Mouse (Mus musculus): Measurements from ENCODE around the gene Fut1. TPM values are rescaled to one million over a fixed set of nuclear protein-coding genes. Genes with fewer than 3 reads are reported as not detected.

Gene Fut1
- total and polyA plus RNA-seq, 2 experiments, result 0.15 TPM; not detected in 1

DNA sequence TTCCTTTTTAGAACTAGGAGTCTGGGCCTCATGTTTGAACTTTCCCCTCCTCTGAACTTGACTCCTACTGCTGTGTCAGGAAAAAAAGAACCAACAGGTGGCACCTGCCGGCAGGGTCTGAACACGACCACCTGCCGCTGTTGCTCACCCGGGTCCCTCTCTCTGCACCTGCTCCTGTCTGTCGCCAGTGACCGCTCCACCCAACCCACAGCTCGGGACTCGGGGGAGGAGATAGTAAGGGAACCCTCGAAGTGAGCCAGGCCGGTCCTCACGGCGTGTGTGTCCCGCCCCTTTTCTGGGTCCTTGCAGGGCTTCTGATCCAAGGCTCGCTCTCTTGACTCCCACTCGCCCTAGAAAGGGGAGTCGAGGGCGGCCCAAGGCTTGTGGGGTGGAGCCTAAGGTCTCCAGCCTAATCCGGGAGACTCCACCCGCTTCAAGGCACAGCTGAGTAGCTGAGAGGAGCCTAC is 22.5 kb downstream of the Fut1 start, which contains the start of gene Mamstr:
Mamstr (plus strand) TSS at position 417 of the 467 bp plus-strand sequence.
- Histone ChIP-seq H3K4me1 (ENCODE audit: control insufficient read depth, insufficient read depth, low read length) (0 out of 2 replicates have a peak, but pooled peaks cover 2% of the 10 kb centered on the region), H3K9ac (ENCODE audit: low read depth, low read length) (no peak within 1 kb of the TSS), H3K4me3 (ENCODE audit: insufficient read depth, low read depth, low read length) (no peak within 1 kb of the TSS), H3K79me2 (ENCODE audit: control insufficient read depth, insufficient read depth, low read length) (no peaks in the 10 kb centered on the region), H3K36me3 (ENCODE audit: control insufficient read depth, insufficient read depth, low read length) (peaks cover 2% of the 10 kb centered on the region; the same call in 1 of the 2 replicates), H3K27ac (replicated peaks; ENCODE audit: insufficient read depth, low read depth, low read length) (no peak within 1 kb of the TSS), H3K27me3 (ENCODE audit: control insufficient read depth, insufficient read depth, low read length) (peaks cover 3% of the 10 kb centered on the region; the same call in 1 of the 2 replicates)
- no peak for DNase-seq (ENCODE audit: extremely low read depth, low read depth, low spot score)
- 61% methylated on average over 19 of the region's 19 CpGs for WGBS
- TF ChIP-seq POLR2A (IDR thresholded peaks at IDR 0.05; ENCODE audit: extremely low read depth, insufficient read depth, low read length) (no peak), CTCF (IDR thresholded peaks at IDR 0.05; ENCODE audit: low read depth, low read length) (no peak)

DNA sequence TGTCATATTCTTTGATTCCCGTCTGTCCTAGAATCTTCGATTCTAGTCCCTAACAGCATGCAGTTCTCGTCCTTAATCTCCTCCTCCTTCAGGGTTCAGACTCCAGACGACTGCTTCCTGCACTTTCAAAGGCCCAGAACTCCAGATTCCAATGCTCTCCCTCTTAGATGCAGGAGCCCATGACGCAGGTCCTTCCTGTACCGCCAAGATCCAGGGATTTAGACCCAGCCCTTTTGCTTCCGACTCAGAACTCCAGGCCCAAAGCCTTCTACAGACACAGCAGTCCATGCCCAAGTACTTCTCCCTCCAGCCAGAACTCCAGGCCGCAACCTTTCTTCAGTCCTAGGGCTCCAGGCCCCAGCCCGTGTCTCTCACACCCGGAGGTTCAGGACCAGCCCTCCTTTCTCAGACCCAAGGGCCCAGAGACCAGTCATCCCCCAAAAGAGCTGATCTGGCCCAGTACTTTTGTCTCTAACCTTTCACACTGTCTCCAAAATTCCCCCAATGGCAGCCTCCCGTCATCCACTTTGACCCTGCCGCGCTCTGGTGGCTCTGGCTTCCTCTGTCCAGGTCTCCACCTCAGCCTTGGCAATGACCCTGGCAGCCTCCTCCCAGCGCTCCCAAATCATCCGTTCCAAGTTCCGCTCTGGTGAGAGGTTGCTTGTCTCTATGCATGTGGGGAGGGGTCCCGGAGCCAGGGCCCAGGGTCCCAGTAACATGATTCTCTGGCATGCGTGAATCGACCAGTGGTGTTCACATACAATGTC is 23.3 kb downstream of the Fut1 start:
- 80% methylated on average over 19 of the region's 19 CpGs for WGBS
- Histone ChIP-seq H3K4me1 (ENCODE audit: control insufficient read depth, insufficient read depth, low read length) (no peaks in the 10 kb centered on the region), H3K36me3 (ENCODE audit: control insufficient read depth, insufficient read depth, low read length) (peaks cover 2% of the 10 kb centered on the region; the same call in 1 of the 2 replicates), H3K79me2 (ENCODE audit: control insufficient read depth, insufficient read depth, low read length) (no peaks in the 10 kb centered on the region), H3K27ac (replicated peaks; ENCODE audit: insufficient read depth, low read depth, low read length) (no peak overlapping the region), H3K4me3 (ENCODE audit: insufficient read depth, low read depth, low read length) (no peak overlapping the region), H3K27me3 (ENCODE audit: control insufficient read depth, insufficient read depth, low read length) (peaks cover 3% of the 10 kb centered on the region; the same call in 1 of the 2 replicates), H3K9ac (ENCODE audit: low read depth, low read length) (no peak overlapping the region)
- TF ChIP-seq POLR2A (IDR thresholded peaks at IDR 0.05; ENCODE audit: extremely low read depth, insufficient read depth, low read length), result no peak
- DNase-seq (ENCODE audit: extremely low read depth, low read depth, low spot score), result no peak

DNA sequence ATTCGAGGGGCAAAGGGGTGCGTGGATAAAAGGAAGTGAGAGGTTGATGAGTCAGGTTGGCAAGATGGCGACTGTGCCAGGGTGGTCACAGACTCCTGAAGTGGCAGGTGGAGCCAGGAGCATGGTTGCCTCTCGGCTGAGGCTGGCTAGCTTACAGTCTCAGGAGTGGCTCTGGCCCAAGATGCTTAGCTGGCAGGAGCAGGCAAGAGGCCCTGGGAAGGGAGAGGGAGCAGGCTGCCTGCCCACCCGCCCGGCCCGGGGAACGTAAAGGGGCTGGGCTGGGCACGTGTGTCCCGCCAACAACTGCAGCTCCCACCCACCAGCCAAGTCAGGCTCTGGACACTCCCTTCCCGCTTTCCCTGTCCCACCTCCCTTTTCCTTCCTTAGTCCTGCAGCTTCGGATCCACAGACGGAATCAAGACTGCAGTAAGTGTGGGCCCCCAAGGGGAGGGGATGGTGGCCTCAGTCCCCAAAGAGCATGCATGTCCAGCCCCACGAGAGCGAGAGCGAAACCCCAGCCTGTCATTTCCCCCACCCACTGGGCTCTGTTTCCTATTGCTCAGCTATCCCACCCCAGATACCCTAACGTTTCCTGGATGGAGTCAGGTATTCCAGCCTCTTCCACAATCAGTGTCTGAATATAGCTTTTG is 24.4 kb downstream of the Fut1 start:
- Histone ChIP-seq H3K9ac (ENCODE audit: low read depth, low read length) (0 out of 2 replicates have a peak overlapping the region, but pooled peaks have one; percentile 6), H3K27ac (replicated peaks; ENCODE audit: insufficient read depth, low read depth, low read length) (no peak overlapping the region)
- TF ChIP-seq POLR2A (IDR thresholded peaks at IDR 0.05; ENCODE audit: extremely low read depth, insufficient read depth, low read length), result no peak

DNA sequence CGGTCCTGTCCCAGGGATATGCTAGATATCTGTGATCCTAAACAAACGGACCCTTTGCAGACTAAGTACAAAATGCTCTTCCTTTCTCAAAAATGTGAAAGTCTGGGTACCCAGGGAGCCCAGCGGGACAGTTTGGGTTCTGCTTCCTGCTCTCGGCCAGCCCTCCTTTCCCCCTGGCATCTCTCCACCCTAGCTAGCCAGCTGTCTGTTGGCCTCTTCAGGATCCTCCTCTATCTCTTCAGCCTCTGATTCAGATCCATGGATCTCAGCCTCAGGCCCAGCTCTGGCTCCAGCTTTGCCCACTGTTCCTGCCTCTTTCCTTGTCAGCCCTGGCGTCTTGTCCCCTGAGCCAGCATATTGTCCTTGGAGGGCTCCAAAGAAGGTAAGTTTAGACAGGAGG is 25.0 kb downstream of the Fut1 start:
- Histone ChIP-seq H3K27ac (replicated peaks; ENCODE audit: insufficient read depth, low read depth, low read length) (no peak overlapping the region), H3K79me2 (ENCODE audit: control insufficient read depth, insufficient read depth, low read length) (no peaks in the 10 kb centered on the region), H3K9ac (ENCODE audit: low read depth, low read length) (no peak overlapping the region), H3K4me3 (ENCODE audit: insufficient read depth, low read depth, low read length) (no peak overlapping the region), H3K27me3 (ENCODE audit: control insufficient read depth, insufficient read depth, low read length) (peaks cover 3% of the 10 kb centered on the region; the same call in 1 of the 2 replicates), H3K36me3 (ENCODE audit: control insufficient read depth, insufficient read depth, low read length) (no peaks in the 10 kb centered on the region), H3K4me1 (ENCODE audit: control insufficient read depth, insufficient read depth, low read length) (no peaks in the 10 kb centered on the region)
- WGBS, result 75% methylated on average over 5 of the region's 5 CpGs
- no peak for DNase-seq (ENCODE audit: extremely low read depth, low read depth, low spot score)
- TF ChIP-seq POLR2A (IDR thresholded peaks at IDR 0.05; ENCODE audit: extremely low read depth, insufficient read depth, low read length) (no peak), CTCF (IDR thresholded peaks at IDR 0.05; ENCODE audit: low read depth, low read length) (no peak)

More for the DNA sequence above, 24.4 kb downstream of the Fut1 start:
- Histone ChIP-seq H3K4me3 (ENCODE audit: insufficient read depth, low read depth, low read length) (no peak overlapping the region), H3K79me2 (ENCODE audit: control insufficient read depth, insufficient read depth, low read length) (no peaks in the 10 kb centered on the region), H3K36me3 (ENCODE audit: control insufficient read depth, insufficient read depth, low read length) (peaks cover 2% of the 10 kb centered on the region; the same call in 1 of the 2 replicates), H3K27me3 (ENCODE audit: control insufficient read depth, insufficient read depth, low read length) (peaks cover 3% of the 10 kb centered on the region; the same call in 1 of the 2 replicates), H3K4me1 (ENCODE audit: control insufficient read depth, insufficient read depth, low read length) (no peaks in the 10 kb centered on the region)
- no peak for DNase-seq (ENCODE audit: extremely low read depth, low read depth, low spot score)
- 67% methylated on average over 17 of the region's 17 CpGs for WGBS

DNA sequence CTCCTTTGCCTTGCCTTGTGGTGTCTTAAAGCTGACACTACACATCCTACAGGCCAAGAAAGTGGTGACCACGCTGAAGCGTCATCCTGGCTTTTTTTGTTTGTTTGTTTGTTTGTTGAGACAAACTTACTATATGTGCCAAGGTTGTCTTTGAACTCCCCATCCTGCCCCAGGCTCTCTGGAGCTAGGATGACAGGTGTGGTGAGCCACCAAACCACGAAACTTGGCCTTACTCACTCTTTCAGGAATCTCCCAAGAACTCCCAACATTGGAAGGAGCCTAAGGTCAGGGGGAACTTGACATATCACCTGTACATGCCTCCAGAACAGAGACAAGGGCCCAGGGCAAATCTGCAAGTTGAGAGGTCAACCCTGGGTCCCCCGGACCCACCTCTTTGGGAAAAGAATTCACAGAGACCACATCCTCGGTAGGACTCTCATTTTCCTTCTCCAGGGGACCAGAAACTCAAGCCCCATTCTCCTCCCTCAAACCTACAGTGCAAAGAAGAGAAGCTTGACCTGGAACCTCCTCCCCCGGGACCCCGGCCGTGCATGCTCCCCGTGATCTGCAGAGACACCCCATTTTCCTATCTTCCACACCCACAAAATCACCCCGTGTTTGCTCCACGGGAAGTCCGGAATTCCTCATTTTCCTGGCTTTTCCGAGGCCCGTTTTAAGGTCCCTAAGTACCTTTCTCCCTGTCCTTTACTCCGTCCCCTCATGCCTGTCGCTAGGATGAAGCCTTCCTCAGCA is 25.6 kb downstream of the Fut1 start:
- Histone ChIP-seq H3K9ac (ENCODE audit: low read depth, low read length) (0 out of 2 replicates have a peak overlapping the region, but pooled peaks have one; percentile 35), H3K36me3 (ENCODE audit: control insufficient read depth, insufficient read depth, low read length) (no peaks in the 10 kb centered on the region), H3K79me2 (ENCODE audit: control insufficient read depth, insufficient read depth, low read length) (no peaks in the 10 kb centered on the region), H3K27me3 (ENCODE audit: control insufficient read depth, insufficient read depth, low read length) (peaks cover 3% of the 10 kb centered on the region; the same call in 1 of the 2 replicates), H3K4me1 (ENCODE audit: control insufficient read depth, insufficient read depth, low read length) (no peaks in the 10 kb centered on the region), H3K27ac (replicated peaks; ENCODE audit: insufficient read depth, low read depth, low read length) (no peak overlapping the region), H3K4me3 (ENCODE audit: insufficient read depth, low read depth, low read length) (no peak overlapping the region)
- 53% methylated on average over 16 of the region's 16 CpGs for WGBS
- no peak for TF ChIP-seq CTCF (IDR thresholded peaks at IDR 0.05; ENCODE audit: low read depth, low read length)
- no peak for TF ChIP-seq POLR2A (IDR thresholded peaks at IDR 0.05; ENCODE audit: extremely low read depth, insufficient read depth, low read length)
- DNase-seq (ENCODE audit: extremely low read depth, low read depth, low spot score), result no peak

Measured in liver, adult 2 months (tissue).